Mouse (Mus musculus) neural tube, embryonic 10.5 days (tissue): ENCODE results near the gene Fndc1.

Source experiments
- DNase-seq: peaks from one replicate; pipeline ENCODE4 v3.0.0-alpha.2; 2017; ENCODE audit warnings: low spot score; ENCODE audit errors: extremely low spot score

The Fndc1 gene

GRCm38 (mm10) chr17:7820176-7820575 is 6.9 kb downstream of the Fndc1 start:
- DNase-seq, result no peak

- no peak for DNase-seq
Measured at GRCm38 (mm10) chr17:7816602-7817001, 10.5 kb downstream of the Fndc1 start.

DNA sequence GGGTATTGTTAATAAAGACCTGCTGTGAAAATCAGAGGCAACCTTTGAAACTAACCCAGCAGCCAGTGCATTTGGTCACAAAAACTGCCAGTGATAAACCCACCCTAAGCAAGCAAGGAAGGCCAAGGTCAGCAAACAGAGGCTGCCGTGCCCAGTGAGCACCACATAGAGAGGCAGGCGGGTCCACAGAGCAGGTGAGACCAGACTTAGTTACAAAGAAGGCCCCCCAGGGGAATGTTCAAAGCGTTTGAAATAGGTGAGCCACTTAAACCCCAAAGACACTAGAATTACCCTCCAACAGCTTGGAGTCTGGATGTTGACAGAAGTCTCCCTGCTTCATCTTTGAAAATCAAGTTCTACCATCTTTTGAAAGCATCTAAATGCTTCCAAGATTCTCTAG is 12.7 kb downstream of the Fndc1 start:
- no peak for DNase-seq

GRCm38 (mm10) chr17:7808043-7808442 is 19.1 kb downstream of the Fndc1 start:
- no peak for DNase-seq

DNA sequence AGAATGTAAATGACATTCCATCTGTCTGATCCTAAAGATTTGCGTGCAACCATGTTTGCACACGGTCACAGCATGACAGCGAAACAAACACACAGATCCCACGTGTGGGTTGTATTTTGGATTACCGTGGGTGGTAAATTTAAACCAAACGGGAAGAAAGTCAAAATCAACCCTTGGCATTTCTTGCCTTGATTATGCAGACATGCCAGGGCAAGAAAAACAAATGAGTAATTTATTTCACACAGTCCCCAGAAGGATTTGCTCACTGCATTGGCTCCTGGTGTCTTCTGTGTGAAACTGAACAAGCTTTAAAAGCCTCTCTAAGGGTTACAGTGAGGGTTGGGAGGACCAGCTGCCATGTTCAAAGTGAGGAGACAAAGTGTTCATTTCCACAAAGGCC is 22.0 kb downstream of the Fndc1 start:
- DNase-seq, result no peak

GRCm38 (mm10) chr17:7802483-7802882 is 24.6 kb downstream of the Fndc1 start:
- no peak for DNase-seq

- DNase-seq, result no peak
Measured at GRCm38 (mm10) chr17:7799894-7800293, 27.2 kb downstream of the Fndc1 start.

- DNase-seq, result no peak
Measured at GRCm38 (mm10) chr17:7795584-7795983, 31.5 kb downstream of the Fndc1 start.

- no peak for DNase-seq
Measured at GRCm38 (mm10) chr17:7795168-7795567, 31.9 kb downstream of the Fndc1 start.

- DNase-seq, result no peak
Measured at GRCm38 (mm10) chr17:7794093-7794492, 33.0 kb downstream of the Fndc1 start.

GRCm38 (mm10) chr17:7790512-7790911 is 36.6 kb downstream of the Fndc1 start:
- no peak for DNase-seq

GRCm38 (mm10) chr17:7774101-7774500 is 53.0 kb downstream of the Fndc1 start:
- no peak for DNase-seq

DNA sequence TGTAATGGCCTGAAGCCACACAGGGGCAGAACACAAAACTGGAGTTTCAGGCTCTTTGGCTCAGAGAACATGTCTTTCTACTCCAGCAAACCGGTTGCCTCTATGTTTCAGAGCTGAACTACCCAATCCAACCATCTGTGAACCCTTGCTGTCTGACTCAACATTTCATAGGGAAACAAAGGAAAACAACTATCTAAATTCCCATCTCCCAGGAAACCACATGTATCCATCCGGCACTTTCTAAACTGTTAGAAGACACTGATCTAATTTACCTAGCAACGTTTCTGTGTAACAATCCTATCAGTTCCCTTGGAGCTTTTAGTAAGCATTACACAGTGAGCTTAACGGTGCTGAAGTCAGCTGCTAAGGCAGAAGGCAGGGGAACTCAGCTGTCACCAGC is 67.3 kb downstream of the Fndc1 start:
- DNase-seq, result no peak

DNA sequence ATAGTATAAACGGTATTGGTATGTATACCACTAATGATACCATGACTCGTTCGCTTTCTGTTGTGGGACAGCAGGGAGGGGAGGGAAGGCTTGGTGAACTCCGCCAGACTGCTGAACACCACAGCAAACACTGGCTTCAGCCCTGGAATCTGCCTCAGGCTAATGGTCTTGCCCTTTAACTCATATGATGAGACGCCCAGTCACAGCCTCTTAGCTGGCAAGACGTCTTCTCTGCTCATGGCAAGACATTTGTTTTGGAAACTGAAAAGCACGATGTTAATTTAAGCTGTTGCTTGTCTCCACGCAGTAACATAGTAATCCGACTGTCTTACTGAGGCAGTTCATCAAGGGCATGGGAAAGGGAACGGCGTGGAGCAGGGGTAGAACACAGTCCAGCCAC is 72.1 kb downstream of the Fndc1 start:
- no peak for DNase-seq

DNA sequence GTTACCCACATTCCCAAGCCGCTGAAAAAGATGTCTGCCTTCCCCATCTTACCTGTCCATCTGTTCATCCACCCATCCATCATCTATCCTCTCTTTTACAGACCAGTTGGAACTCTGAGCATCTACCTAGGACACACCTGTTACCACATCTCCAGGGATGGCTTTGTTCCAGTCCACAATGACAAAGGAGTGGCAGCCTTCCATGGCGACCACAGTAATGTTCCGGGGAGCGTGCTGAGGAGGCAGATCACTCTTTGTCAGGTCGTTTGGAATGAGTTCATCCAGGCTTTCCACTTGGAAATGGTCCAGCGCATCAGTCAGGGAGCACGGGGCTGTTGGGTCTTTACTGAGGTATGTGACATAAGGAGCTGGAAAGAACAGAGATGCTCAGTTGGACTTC is 73.7 kb downstream of the Fndc1 start:
- no peak for DNase-seq

- DNase-seq, result no peak
Measured at GRCm38 (mm10) chr17:7749051-7749815, 77.9 kb downstream of the Fndc1 start.

DNA sequence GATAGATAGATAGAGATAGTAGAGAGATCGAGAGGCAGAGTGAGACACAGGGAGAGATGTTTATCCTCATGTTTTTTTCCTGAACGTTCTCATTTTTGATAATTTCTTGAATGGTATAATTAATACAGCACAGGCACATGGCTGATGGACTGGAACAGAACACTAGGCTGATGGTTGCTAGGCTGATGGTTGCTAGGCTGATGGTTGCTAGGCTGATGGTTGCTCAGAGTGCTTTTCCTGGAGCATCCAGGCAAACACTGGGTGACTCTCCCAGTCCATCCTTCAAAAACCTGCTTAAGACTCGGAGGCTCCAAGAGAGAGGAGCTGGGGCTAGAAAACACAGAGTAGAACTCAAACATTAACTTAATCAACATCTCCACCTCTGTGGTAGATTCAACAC is 80.3 kb downstream of the Fndc1 start:
- DNase-seq, result no peak

- DNase-seq, result no peak
Measured at GRCm38 (mm10) chr17:7744976-7745375, 82.1 kb downstream of the Fndc1 start.

DNA sequence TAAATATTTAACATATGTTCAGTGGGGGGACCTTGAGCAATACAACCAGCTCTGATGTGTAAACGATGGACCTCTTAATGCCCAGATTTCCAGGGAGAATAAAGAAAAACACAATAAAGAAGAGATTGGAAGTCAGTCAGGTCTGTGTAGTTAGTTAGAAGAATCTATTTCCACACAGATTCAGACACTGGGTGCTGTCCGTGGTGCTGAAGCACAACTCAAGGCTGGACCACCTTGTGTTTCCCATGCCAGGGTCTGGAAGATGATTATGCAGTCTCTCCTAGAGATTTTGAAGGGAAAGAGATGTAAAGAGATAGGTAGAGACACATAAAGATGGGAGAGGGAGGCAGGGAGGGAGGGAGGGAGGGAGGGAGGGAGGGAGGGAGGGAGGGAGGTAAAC is 86.1 kb downstream of the Fndc1 start:
- peak; percentile 69 for DNase-seq

GRCm38 (mm10) chr17:7722991-7723390 is 104.1 kb downstream of the Fndc1 start:
- no peak for DNase-seq

DNA sequence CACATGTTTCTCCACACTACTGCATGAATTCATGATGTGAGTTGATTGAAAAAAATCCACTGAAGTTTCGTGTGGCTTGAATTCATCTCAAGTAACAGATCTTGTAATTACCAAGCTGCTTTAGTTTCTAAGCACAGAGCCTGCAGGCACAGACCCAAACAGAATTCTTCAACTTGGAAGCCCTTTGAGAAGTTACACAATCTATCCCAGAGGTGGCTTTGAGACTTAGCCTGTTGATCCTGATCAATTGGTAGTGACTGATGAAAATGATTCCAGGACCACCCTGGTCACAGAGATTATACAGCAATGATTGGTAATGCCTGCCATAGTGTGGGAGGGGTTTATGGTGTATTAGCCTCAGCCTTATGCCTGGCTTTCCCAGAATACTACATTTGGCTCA is 108.2 kb downstream of the Fndc1 start:
- DNase-seq, result no peak

DNA sequence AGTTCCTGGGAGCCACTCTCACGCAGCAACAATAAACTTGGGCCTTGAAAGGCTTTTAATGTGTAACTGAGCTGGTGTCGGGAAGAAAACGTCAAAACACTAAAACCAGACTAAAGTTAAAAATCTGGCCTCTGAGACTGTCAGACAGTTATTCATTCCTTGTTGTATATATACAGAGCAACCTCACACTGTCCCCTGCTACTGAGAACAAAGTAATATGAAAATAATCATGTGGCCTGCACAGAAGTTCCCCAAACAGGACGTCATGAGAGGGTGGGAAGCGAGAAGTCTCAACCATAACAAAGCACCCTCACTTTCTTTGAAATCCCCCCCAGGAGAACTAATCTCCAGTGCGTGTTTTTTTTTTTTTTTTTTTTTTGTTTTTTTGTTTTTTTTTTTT is 109.2 kb downstream of the Fndc1 start:
- DNase-seq, result no peak

DNA sequence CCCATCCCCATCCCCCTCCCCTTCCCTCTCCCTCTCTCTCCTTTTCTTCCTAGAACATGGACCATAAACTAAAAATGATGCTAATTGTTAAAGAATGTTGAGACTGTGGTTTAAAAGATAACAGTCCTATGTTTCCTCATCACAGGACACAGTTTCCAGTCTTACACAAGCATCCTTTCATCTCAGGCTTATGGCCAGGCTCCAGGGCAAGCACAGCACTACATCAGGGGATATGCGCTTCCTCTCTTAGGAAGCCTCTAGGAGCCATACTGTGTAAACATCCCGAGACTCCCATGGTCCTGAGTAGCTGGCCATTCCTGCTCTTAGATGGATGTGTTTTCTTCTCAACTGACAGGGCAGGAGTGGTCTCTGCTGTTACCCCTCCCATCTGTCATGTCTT is 114.1 kb downstream of the Fndc1 start:
- DNase-seq, result no peak

DNA sequence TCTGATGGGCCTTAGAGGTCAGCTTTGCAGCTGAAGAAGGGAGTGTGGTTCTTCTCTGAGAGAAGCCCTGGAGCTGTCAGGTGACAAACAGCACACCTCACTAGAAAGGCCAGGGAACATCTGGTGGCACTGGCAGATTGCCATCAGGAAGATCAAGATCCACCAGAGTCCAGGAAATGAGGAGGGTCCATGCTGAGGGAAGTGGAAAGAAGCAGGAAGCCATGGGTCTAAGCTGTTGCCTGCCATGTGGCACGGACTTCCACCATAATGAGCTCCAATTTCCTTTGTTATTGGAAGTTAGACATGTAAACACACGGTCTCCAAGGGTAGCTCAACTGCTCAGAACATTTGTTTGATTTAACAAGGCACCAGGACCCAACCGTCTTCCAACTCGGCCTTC is 120.0 kb downstream of the Fndc1 start:
- DNase-seq, result no peak
